Mouse (Mus musculus) liver, postnatal 0 days (tissue): ENCODE measurements around the gene Spry1. TPM values are rescaled to one million over a fixed set of nuclear protein-coding genes. Genes with fewer than 3 reads are reported as not detected.

Experiments
- ATAC-seq: fragments of 200-750 bp; cut with Nextera tagmentation; 2 replicates; pipeline ENCODE4 v1.8.0; 2017; ENCODE audit warnings: mild to moderate bottlenecking, moderate library complexity
- DNase-seq: peaks from one replicate; pipeline ENCODE4 v3.0.0-alpha.2; 2016
- H3K27ac ChIP-seq: fragments of 300-500 bp; sonication (generic); 2 replicates; pipeline ENCODE4 v1.5.1; 2014; ENCODE audit warnings: antibody characterized with exemption, moderate library complexity, mild to moderate bottlenecking, low read depth
- H3K27me3 ChIP-seq: fragments of 300-500 bp; sonication (generic); 2 replicates; pipeline ENCODE4 v1.6.1; 2014; ENCODE audit warnings: low read length, control low read depth, mixed read lengths; ENCODE audit not compliant: insufficient read depth
- H3K36me3 ChIP-seq: fragments of 300-500 bp; sonication (generic); replicated peaks from 2 replicates; pipeline ENCODE4 v1.6.1; 2014; ENCODE audit warnings: mild to moderate bottlenecking, control low read depth, low read length, moderate library complexity, mixed read lengths; ENCODE audit not compliant: insufficient read depth
- H3K4me1 ChIP-seq: fragments of 300-500 bp; sonication (generic); 2 replicates; pipeline ENCODE4 v1.6.1; 2014; ENCODE audit warnings: antibody characterized with exemption, mild to moderate bottlenecking, control low read depth; ENCODE audit not compliant: insufficient read depth
- H3K4me2 ChIP-seq: fragments of 300-500 bp; sonication (generic); 2 replicates; pipeline ENCODE4 v1.6.1; 2014; ENCODE audit warnings: low read depth, mild to moderate bottlenecking, low read length, moderate library complexity, mixed read lengths
- H3K4me3 ChIP-seq: fragments of 300-500 bp; sonication (generic); 2 replicates; pipeline ENCODE4 v1.5.1; 2014; ENCODE audit warnings: low read depth, low read length
- H3K9ac ChIP-seq: fragments of 300-500 bp; sonication (generic); replicated peaks from 2 replicates; pipeline ENCODE4 v1.6.1; 2014; ENCODE audit warnings: mild to moderate bottlenecking, moderate library complexity
- H3K9me3 ChIP-seq: fragments of 300-500 bp; sonication (generic); 2 replicates; pipeline ENCODE4 v1.6.1; 2016; ENCODE audit warnings: mild to moderate bottlenecking, control low read depth, low read length, mixed read lengths
- CTCF ChIP-seq: sonication (generic); IDR thresholded peaks from 2 replicates; pipeline ENCODE4 v1.5.1; 2016; ENCODE audit warnings: antibody characterized with exemption, low read depth
- EP300 ChIP-seq: IDR thresholded peaks from 2 replicates; pipeline ENCODE4 v1.6.1; 2016; ENCODE audit warnings: antibody characterized with exemption, low read depth, mild to moderate bottlenecking
- WGBS: fragments of 180-500 bp; shearing (Covaris S2); extraction: QIAGEN DNeasy Blood & Tissue Kit; methylation state at CpG from one replicate; pipeline ENCODE4 v1.1.7; 2014; ENCODE audit not compliant: insufficient replicate concordance; 5-methylcytosine and 5-hydroxymethylcytosine counted together
- polyA plus RNA-seq: library from polyadenylated mRNA; unstranded; fragments of >200 nt; fragmentation: Nextera tagmentation; extraction: Ambion mirVana; gene quantifications from 2 replicates; pipeline ENCODE4 v1.2.1, GENCODE M21; 2015

Gene Spry1
- polyA plus RNA-seq, 1 experiment from 2014 or later = 3.7 TPM

- no peak for ATAC-seq
- WGBS = 34% methylated on average over 6 of the region's 6 CpGs
- no peak for DNase-seq
- H3K36me3 ChIP-seq = peaks cover 17% of the 10 kb centered on the region
- H3K4me1 ChIP-seq = peaks cover 36% of the 10 kb centered on the region
- H3K9ac ChIP-seq = no peak overlapping the region
- H3K4me3 ChIP-seq = no peak overlapping the region
- H3K27ac ChIP-seq = no peak overlapping the region
- H3K27me3 ChIP-seq = no peaks in the 10 kb centered on the region
- TF ChIP-seq EP300 (no peak), CTCF (no peak)
- no peak overlapping the region for H3K4me2 ChIP-seq
- H3K9me3 ChIP-seq = no peaks in the 10 kb centered on the region
Measured at GRCm38 (mm10) chr3:37645061-37645460, 5.3 kb downstream of the Spry1 start.

DNA sequence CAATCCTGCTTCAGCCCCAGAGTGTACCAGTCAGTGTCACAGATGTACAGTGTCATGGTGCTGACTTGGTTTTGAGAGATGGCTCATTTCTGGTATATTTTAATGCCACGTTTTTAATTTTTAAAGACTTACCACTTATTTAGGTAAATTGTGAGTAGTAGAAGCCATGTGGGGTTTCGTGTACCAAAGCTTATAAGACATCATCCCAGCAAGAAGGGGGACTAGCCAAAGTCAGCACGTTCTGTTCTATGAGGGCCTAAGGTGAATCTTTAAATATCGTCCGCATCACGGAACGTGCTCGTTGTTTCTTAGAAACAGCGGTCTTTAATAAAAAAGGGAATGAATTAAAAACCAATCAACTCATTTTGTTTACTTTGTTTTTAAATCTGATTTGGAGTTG is 6.5 kb downstream of the Spry1 start:
- no peaks in the 10 kb centered on the region for H3K9me3 ChIP-seq
- no peak for ATAC-seq

DNA sequence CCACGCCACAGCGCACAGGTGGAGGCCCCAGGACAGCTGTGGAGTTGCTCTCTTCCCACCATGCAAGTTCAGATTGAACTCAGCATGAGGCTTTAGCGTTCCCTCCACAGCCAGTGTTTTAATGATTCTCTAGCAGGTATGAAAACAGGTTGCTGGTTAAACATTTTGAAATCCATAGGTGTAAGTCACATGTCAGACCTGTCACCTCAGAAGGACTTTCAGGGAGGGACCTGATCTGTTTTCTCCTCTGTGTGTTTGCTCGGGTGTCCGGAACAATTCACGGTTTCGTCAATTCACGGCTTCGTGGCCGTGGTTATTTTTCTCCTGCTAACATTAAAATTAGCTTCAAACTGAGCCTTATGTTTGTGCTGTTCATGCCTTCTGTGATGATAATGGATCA is 7.5 kb downstream of the Spry1 start:
- ATAC-seq = peak; percentile 78
- Histone ChIP-seq H3K4me1 (peaks cover 30% of the 10 kb centered on the region), H3K27me3 (no peaks in the 10 kb centered on the region), H3K4me3 (no peak overlapping the region), H3K36me3 (peaks cover 17% of the 10 kb centered on the region), H3K4me2 (no peak overlapping the region), H3K9ac (no peak overlapping the region), H3K27ac (peak overlapping the region; percentile 65; the same call in 1 of the 2 replicates), H3K9me3 (no peaks in the 10 kb centered on the region)
- no peak for TF ChIP-seq EP300
- no peak for TF ChIP-seq CTCF
- no peak for DNase-seq
- 68% methylated on average over 10 of the region's 10 CpGs for WGBS

More for the DNA sequence above, 6.5 kb downstream of the Spry1 start:
- peaks cover 17% of the 10 kb centered on the region for H3K36me3 ChIP-seq
- no peak for DNase-seq
- no peak overlapping the region for H3K4me2 ChIP-seq
- H3K4me3 ChIP-seq = no peak overlapping the region
- no peak for TF ChIP-seq CTCF
- TF ChIP-seq EP300 = no peak
- H3K27me3 ChIP-seq = no peaks in the 10 kb centered on the region
- H3K9ac ChIP-seq = no peak overlapping the region
- peaks cover 36% of the 10 kb centered on the region for H3K4me1 ChIP-seq
- WGBS = 92% methylated on average over 9 of the region's 9 CpGs
- H3K27ac ChIP-seq = no peak overlapping the region

GRCm38 (mm10) chr3:37648244-37648643 is 8.5 kb downstream of the Spry1 start:
- no peak for DNase-seq

DNA sequence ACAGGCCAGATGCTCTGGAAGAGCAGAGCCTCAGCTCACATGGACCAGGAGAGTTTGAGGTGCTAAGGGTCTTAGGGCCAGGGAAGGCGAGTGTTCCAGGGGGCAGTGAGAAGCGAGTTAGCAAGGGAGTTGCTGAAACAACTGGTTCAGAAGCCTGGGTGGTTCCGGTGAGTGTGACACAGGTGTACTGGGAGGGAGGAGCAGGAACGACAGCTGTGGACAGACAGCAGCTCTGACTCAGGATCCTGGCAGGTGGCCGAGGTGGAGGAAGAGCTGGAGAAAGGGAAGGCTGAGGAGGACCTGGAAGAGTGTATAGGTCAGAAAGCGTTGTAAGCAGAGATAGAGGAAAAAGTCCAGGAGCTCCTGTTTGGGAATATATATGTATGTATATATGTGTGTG is 9.5 kb downstream of the Spry1 start:
- no peak for DNase-seq
- 84% methylated on average over 6 of the region's 6 CpGs for WGBS

More at GRCm38 (mm10) chr3:37648244-37648643, 8.5 kb downstream of the Spry1 start:
- peak overlapping the region; percentile 20; the same call in 1 of the 2 replicates for H3K4me2 ChIP-seq
- peaks cover 11% of the 10 kb centered on the region for H3K36me3 ChIP-seq
- H3K27ac ChIP-seq = no peak overlapping the region
- no peaks in the 10 kb centered on the region for H3K27me3 ChIP-seq
- no peak overlapping the region for H3K4me3 ChIP-seq
- peaks cover 21% of the 10 kb centered on the region for H3K4me1 ChIP-seq
- no peak for ATAC-seq
- TF ChIP-seq EP300 (no peak), CTCF (no peak)
- H3K9me3 ChIP-seq = no peaks in the 10 kb centered on the region
- H3K9ac ChIP-seq = no peak overlapping the region
- 61% methylated on average over 13 of the region's 13 CpGs for WGBS

DNA sequence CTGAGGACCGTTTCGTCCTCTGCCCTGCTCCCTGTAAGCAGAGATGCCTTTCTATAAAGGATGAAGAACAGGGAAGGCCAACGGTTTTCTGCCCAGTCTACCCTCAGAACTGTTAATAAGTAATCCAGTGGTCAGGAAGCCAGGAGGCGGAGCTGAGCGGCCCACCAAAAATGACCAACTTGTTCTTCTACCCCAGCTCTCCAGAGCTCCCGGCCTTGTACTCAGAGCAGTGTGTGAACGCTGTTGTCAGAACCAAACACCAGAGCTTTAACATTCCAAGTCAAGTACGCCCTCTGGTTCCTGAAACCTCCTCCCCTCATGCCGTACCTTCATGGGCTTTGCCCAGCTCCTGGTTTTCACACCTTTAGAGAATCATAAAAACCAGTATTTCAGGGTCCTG is 12.8 kb downstream of the Spry1 start:
- Histone ChIP-seq H3K27me3 (no peaks in the 10 kb centered on the region), H3K4me3 (no peak overlapping the region), H3K4me2 (peak overlapping the region; percentile 40), H3K9ac (no peak overlapping the region), H3K27ac (peak overlapping the region; percentile 57), H3K4me1 (peaks cover 35% of the 10 kb centered on the region), H3K9me3 (no peaks in the 10 kb centered on the region), H3K36me3 (no peaks in the 10 kb centered on the region)
- TF ChIP-seq EP300 (no peak), CTCF (no peak)
- 70% methylated on average over 9 of the region's 9 CpGs for WGBS
- DNase-seq (no peak), ATAC-seq (peak; percentile 62)

More for the DNA sequence above, 9.5 kb downstream of the Spry1 start:
- Histone ChIP-seq H3K4me2 (no peak overlapping the region), H3K9me3 (no peaks in the 10 kb centered on the region), H3K27me3 (no peaks in the 10 kb centered on the region), H3K36me3 (peaks cover 7% of the 10 kb centered on the region; the same call in 1 of the 2 replicates), H3K27ac (no peak overlapping the region), H3K4me1 (peaks cover 26% of the 10 kb centered on the region), H3K4me3 (no peak overlapping the region), H3K9ac (no peak overlapping the region)
- no peak for TF ChIP-seq CTCF
- no peak for TF ChIP-seq EP300
- ATAC-seq = no peak
